Mouse (Mus musculus): Measurements from ENCODE around the gene Sall1. TPM values are rescaled to one million over a fixed set of nuclear protein-coding genes. Genes with fewer than 3 reads are reported as not detected.
A peak's percentile ranks its signal among the peaks of the same experiment; 100 is the strongest.

The Sall1 gene
- polyA plus RNA-seq, 1 experiment from 2014 or later: 20.8 TPM

DNA sequence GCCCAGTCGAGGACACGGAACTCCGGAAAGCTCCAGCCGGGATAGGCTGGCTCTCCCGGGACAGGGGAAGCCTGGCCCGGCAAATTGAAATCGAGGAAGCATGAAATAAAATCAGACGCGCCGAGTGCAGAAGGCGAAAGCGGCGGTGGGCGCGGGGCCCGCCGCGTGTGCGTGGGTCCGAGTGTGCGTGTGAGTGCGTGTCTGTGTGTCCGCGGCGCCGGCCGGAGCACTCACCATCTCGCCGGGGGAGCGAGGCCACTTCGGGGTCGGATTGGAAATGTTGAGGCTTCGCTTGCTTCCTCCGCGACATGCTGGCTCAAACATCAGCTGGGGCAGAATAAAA lies 1.9 kb downstream of the Sall1 start:
- whole genome bisulfite sequencing: 0% methylated on average over 35 of the region's 35 CpGs
- DNase-seq (ENCODE audit: low spot score): no peak
- Histone ChIP-seq H3K9ac (ENCODE audit: low read depth, low read length) (peak overlapping the region; percentile 96), H3K27ac (ENCODE audit: low read depth, low read length) (peak overlapping the region; percentile 99), H3K4me3 (ENCODE audit: low read depth, low read length) (peak overlapping the region; percentile 86), H3K9me3 (ENCODE audit: control insufficient read depth, low read length) (no peaks in the 10 kb centered on the region), H3K27me3 (ENCODE audit: control insufficient read depth, insufficient read depth, low read length) (peaks cover 14% of the 10 kb centered on the region), H3K4me2 (replicated peaks; ENCODE audit: low read depth, low read length) (peak overlapping the region; percentile 77), H3K4me1 (replicated peaks; ENCODE audit: control insufficient read depth, insufficient read depth, low read length) (peaks cover 2% of the 10 kb centered on the region; the same call in 1 of the 2 replicates), H3K36me3 (ENCODE audit: control insufficient read depth, insufficient read depth, low read length) (no peaks in the 10 kb centered on the region)
- 0 out of 2 replicates have a peak, but pooled peaks have one; percentile 6 for ATAC-seq (ENCODE audit: low FRiP score)

DNA sequence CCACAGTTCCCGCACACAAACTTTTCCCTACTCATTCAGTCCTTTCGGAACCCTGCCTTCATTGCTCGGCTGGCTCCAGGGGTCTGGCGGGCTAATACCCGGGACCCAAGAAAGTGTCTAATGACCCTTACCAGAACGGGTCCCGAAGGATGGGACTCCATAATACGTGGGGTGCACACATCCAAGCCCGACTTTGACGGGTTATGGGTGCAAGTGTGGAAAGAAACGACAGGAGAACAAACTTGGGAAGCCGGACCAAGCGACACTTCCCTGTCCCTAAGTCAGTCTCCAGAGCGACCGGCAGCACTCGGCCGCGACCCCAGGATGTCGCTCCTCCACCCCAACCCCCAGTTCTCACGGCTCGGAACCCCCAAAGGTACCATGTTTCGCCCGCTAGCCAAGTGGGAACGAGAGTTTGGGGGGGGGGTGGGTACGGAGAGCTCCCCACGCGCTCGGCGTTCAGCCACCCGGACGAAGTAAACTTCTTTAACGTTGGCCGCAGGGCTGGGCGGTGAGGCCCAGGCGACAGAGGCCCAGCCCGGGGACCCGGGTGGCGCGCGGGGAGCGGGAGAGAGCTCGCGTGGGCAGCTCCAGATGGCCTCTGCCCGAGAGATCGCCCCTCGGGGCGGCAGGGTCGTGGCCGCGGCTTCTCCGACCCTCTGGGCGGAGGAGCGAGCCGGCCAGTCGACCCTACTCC lies 2.4 kb downstream of the Sall1 start:
- DNase-seq (ENCODE audit: low spot score): peak; percentile 76
- peak overlapping the region; percentile 86 for H3K4me3 ChIP-seq (ENCODE audit: low read depth, low read length)

DNA sequence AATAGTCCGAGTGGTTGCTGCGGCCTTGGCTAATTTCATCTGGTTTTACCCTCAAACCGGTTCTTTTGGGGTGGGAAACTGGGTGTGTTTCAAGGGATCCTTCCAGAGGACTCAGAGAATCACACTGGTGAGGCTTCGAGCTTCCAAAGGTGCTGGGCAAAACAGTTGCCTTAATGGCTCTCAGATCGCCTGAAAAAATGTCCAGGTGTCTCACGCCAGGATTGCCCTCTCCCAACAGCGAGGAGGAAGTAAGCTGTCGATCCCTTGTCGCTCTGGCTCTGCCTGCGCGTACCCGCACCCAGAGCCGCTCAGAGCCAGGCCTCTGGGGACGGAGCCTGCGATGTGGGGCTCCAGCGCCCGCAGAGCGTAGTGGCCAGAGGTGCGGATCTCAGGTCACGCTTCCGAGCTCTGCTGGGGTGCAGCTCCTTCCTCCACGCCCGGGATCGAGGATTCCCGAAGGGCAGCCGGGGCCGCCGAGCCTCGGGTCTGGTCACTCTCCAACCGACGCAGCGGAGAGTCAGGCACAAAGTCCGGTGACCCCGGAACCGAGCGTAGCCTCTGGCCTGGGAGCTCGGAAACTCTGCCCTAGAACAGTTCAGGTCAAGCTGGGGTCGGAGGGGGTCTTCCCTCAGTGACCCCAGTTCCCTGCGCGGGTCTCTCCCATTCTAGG lies 3.1 kb downstream of the Sall1 start:
- peak; percentile 70 for DNase-seq (ENCODE audit: low spot score)
- H3K36me3 ChIP-seq (ENCODE audit: control insufficient read depth, insufficient read depth, low read length): no peaks in the 10 kb centered on the region
- peak overlapping the region; percentile 86 for H3K4me3 ChIP-seq (ENCODE audit: low read depth, low read length)
- under 1% methylated on average over 38 of the region's 40 CpGs for WGBS
- H3K4me2 ChIP-seq (replicated peaks; ENCODE audit: low read depth, low read length): peak overlapping the region; percentile 77
- peaks cover 2% of the 10 kb centered on the region for H3K4me1 ChIP-seq (replicated peaks; ENCODE audit: control insufficient read depth, insufficient read depth, low read length)
- H3K9me3 ChIP-seq (ENCODE audit: control insufficient read depth, low read length): no peaks in the 10 kb centered on the region
- ATAC-seq (ENCODE audit: low FRiP score): no peak
- peak overlapping the region; percentile 99 for H3K27ac ChIP-seq (ENCODE audit: low read depth, low read length)
- peak overlapping the region; percentile 96 for H3K9ac ChIP-seq (ENCODE audit: low read depth, low read length)
- H3K27me3 ChIP-seq (ENCODE audit: control insufficient read depth, insufficient read depth, low read length): peaks cover 9% of the 10 kb centered on the region

More for the DNA sequence above, 2.4 kb downstream of the Sall1 start:
- H3K27me3 ChIP-seq (ENCODE audit: control insufficient read depth, insufficient read depth, low read length): peaks cover 10% of the 10 kb centered on the region
- no peaks in the 10 kb centered on the region for H3K36me3 ChIP-seq (ENCODE audit: control insufficient read depth, insufficient read depth, low read length)
- H3K9me3 ChIP-seq (ENCODE audit: control insufficient read depth, low read length): no peaks in the 10 kb centered on the region
- H3K4me2 ChIP-seq (replicated peaks; ENCODE audit: low read depth, low read length): peak overlapping the region; percentile 77
- H3K9ac ChIP-seq (ENCODE audit: low read depth, low read length): peak overlapping the region; percentile 96
- no peak for ATAC-seq (ENCODE audit: low FRiP score)
- peaks cover 2% of the 10 kb centered on the region; the same call in 1 of the 2 replicates for H3K4me1 ChIP-seq (replicated peaks; ENCODE audit: control insufficient read depth, insufficient read depth, low read length)
- H3K27ac ChIP-seq (ENCODE audit: low read depth, low read length): peak overlapping the region; percentile 99
- under 1% methylated on average over 54 of the region's 55 CpGs for whole genome bisulfite sequencing

DNA sequence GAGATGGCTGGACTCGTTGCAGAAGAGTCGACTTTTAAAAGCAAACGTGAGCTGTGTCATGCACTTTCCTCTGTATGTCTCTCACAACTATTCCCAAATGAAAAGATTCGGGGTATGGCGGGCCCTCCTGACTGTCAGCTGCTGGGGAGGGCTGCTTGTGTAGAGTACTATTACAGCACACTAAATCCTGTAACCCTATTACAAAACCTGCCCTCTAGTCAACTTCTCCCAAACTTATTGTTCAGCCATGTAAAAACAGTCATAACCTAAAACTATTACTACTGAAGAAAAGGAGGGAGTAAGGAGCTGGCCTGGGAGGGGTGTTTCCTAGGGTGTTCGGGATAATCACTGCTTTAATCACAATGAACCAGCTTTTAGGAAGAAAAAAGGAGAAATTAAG lies 4.1 kb downstream of the Sall1 start:
- H3K27me3 ChIP-seq (ENCODE audit: control insufficient read depth, insufficient read depth, low read length): peaks cover 3% of the 10 kb centered on the region
- H3K9ac ChIP-seq (ENCODE audit: low read depth, low read length): peak overlapping the region; percentile 49
- peak overlapping the region; percentile 86 for H3K4me3 ChIP-seq (ENCODE audit: low read depth, low read length)
- peak overlapping the region; percentile 77 for H3K4me2 ChIP-seq (replicated peaks; ENCODE audit: low read depth, low read length)
- H3K36me3 ChIP-seq (ENCODE audit: control insufficient read depth, insufficient read depth, low read length): no peaks in the 10 kb centered on the region
- H3K27ac ChIP-seq (ENCODE audit: low read depth, low read length): no peak overlapping the region
- no peaks in the 10 kb centered on the region for H3K9me3 ChIP-seq (ENCODE audit: control insufficient read depth, low read length)
- 7% methylated on average over 6 of the region's 6 CpGs for WGBS
- DNase-seq (ENCODE audit: low spot score): no peak
- no peaks in the 10 kb centered on the region; the same call in none of the 2 replicates for H3K4me1 ChIP-seq (replicated peaks; ENCODE audit: control insufficient read depth, insufficient read depth, low read length)
- no peak for ATAC-seq (ENCODE audit: low FRiP score)

DNA sequence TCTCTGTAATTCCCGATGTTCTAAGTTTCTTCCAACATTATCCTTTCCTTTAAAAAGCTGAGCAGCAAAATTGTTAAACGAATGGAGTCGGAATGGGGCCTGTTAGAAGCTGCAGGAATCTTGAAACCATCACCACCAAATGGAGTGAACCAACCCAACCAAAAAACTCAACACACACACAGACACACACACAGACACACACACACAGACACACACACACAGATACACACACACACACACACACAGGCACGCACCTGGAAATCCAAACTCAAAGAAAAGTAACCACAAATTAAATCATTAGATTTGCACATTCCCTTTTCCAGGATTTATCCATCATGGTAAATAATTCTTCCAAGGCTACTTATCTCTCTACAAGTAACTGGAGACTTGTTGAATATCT lies 5.0 kb downstream of the Sall1 start:
- no peak for DNase-seq (ENCODE audit: low spot score)
- Histone ChIP-seq H3K27me3 (ENCODE audit: control insufficient read depth, insufficient read depth, low read length) (no peaks in the 10 kb centered on the region; the same call in 1 of the 2 replicates), H3K36me3 (ENCODE audit: control insufficient read depth, insufficient read depth, low read length) (no peaks in the 10 kb centered on the region), H3K27ac (ENCODE audit: low read depth, low read length) (no peak overlapping the region), H3K4me2 (replicated peaks; ENCODE audit: low read depth, low read length) (peak overlapping the region; percentile 37), H3K9me3 (ENCODE audit: control insufficient read depth, low read length) (no peaks in the 10 kb centered on the region), H3K9ac (ENCODE audit: low read depth, low read length) (peak overlapping the region; percentile 40; the same call in 1 of the 2 replicates), H3K4me1 (replicated peaks; ENCODE audit: control insufficient read depth, insufficient read depth, low read length) (no peaks in the 10 kb centered on the region; the same call in none of the 2 replicates), H3K4me3 (ENCODE audit: low read depth, low read length) (peak overlapping the region; percentile 23)
- WGBS: 39% methylated on average over 4 of the region's 4 CpGs
- ATAC-seq (ENCODE audit: low FRiP score): no peak

DNA sequence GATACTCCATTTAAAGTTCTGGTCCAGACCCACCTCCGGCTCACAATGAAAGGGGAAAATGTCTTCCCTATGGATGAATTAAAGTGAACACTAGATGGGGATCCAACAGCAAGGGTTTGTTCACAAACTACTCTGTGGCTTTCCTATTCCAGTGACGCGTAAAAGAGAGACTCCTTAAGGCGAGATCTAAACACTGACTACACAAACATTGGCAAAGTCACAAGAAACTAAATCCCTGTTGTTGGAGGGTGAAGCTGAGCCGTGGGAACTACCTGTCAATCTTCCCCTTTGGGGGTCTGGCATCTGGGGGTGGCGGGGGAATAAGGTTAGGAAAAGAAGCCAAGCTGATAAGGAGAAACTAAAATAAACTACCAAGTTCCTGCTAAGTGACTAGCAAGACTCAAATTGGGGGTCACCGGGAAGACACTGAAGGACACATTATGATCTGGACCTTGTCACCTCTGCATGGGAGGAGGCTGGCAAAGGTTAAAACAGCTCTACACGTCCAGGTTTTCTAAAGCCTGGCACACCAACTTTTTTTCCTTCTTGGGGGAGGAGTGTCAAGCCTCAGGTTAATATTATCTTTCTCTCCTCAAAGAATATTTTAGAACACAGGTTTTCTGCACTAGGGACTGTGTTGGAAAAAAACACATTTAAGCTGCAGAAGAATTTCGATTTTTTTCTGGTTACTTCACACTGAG lies 6.3 kb downstream of the Sall1 start:
- ATAC-seq (ENCODE audit: low FRiP score) (no peak), DNase-seq (ENCODE audit: low spot score) (no peak)
- peaks cover under 1% of the 10 kb centered on the region; the same call in 1 of the 2 replicates for H3K36me3 ChIP-seq (ENCODE audit: control insufficient read depth, insufficient read depth, low read length)
- no peaks in the 10 kb centered on the region for H3K27me3 ChIP-seq (ENCODE audit: control insufficient read depth, insufficient read depth, low read length)
- peak overlapping the region; percentile 52 for H3K9ac ChIP-seq (ENCODE audit: low read depth, low read length)
- WGBS: 4% methylated on average over 9 of the region's 9 CpGs
- no peak overlapping the region for H3K27ac ChIP-seq (ENCODE audit: low read depth, low read length)
- H3K9me3 ChIP-seq (ENCODE audit: control insufficient read depth, low read length): no peaks in the 10 kb centered on the region
- H3K4me2 ChIP-seq (replicated peaks; ENCODE audit: low read depth, low read length): peak overlapping the region; percentile 45
- peak overlapping the region; percentile 19 for H3K4me3 ChIP-seq (ENCODE audit: low read depth, low read length)
- H3K4me1 ChIP-seq (replicated peaks; ENCODE audit: control insufficient read depth, insufficient read depth, low read length): no peaks in the 10 kb centered on the region; the same call in none of the 2 replicates

DNA sequence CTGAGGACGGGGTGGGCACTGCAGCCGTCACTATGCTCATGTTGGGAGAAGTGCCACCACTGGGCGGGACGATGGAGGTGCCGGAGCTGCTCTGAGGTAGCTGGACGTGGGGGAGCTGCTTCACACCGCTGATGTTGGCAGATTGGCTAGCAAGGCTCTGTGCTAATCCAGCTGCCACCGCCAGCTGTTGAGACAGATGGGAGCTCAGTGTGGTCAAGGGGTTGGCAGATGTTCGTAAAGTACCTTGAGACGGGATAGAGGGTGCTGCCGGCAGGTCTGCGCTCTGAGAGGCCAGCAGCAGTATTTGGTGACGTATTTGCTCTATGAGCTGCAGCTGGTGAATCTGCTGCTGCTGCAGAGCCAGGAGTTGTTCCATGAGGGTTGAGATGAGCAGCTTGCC lies 11.6 kb downstream of the Sall1 start:
- ATAC-seq (ENCODE audit: low FRiP score) (no peak), DNase-seq (ENCODE audit: low spot score) (no peak)
- Histone ChIP-seq H3K9ac (ENCODE audit: low read depth, low read length) (no peak overlapping the region), H3K36me3 (ENCODE audit: control insufficient read depth, insufficient read depth, low read length) (peaks cover 17% of the 10 kb centered on the region; the same call in 1 of the 2 replicates), H3K4me3 (ENCODE audit: low read depth, low read length) (no peak overlapping the region), H3K4me1 (replicated peaks; ENCODE audit: control insufficient read depth, insufficient read depth, low read length) (no peaks in the 10 kb centered on the region; the same call in none of the 2 replicates), H3K27me3 (ENCODE audit: control insufficient read depth, insufficient read depth, low read length) (no peaks in the 10 kb centered on the region), H3K4me2 (replicated peaks; ENCODE audit: low read depth, low read length) (no peak overlapping the region), H3K9me3 (ENCODE audit: control insufficient read depth, low read length) (no peaks in the 10 kb centered on the region), H3K27ac (ENCODE audit: low read depth, low read length) (no peak overlapping the region)
- WGBS: 89% methylated on average over 13 of the region's 13 CpGs

DNA sequence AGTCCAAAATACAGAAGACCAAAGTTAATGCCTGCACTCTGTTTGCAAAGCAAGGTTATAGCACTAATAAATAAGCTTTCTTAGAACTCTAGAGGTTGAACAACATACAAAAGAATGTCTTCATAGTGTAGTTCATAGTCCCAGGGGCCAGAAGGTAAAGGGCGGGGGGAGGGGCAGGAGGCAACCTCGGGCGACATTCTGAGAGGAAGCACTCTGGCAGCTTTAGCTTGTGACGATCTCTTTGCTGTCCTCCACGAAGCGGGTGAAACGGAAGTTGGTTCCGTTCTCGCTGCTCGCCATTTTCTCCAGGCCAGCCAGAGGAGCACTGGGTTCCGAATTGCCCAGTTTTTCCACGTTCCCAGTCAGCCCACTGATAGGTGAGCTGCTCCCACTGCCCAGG lies 15.8 kb downstream of the Sall1 start:
- H3K27ac ChIP-seq (ENCODE audit: low read depth, low read length): no peak overlapping the region
- H3K36me3 ChIP-seq (ENCODE audit: control insufficient read depth, insufficient read depth, low read length): peaks cover 17% of the 10 kb centered on the region; the same call in 1 of the 2 replicates
- peaks cover 7% of the 10 kb centered on the region; the same call in 1 of the 2 replicates for H3K4me1 ChIP-seq (replicated peaks; ENCODE audit: control insufficient read depth, insufficient read depth, low read length)
- no peaks in the 10 kb centered on the region for H3K9me3 ChIP-seq (ENCODE audit: control insufficient read depth, low read length)
- DNase-seq (ENCODE audit: low spot score): no peak
- H3K27me3 ChIP-seq (ENCODE audit: control insufficient read depth, insufficient read depth, low read length): peaks cover 2% of the 10 kb centered on the region; the same call in 1 of the 2 replicates
- no peak for ATAC-seq (ENCODE audit: low FRiP score)
- H3K4me2 ChIP-seq (replicated peaks; ENCODE audit: low read depth, low read length): no peak overlapping the region
- no peak overlapping the region for H3K9ac ChIP-seq (ENCODE audit: low read depth, low read length)
- H3K4me3 ChIP-seq (ENCODE audit: low read depth, low read length): no peak overlapping the region
- 60% methylated on average over 12 of the region's 12 CpGs for WGBS
